ENCODE assay signal across 8 mouse cellular contexts in the genomic region with DNA sequence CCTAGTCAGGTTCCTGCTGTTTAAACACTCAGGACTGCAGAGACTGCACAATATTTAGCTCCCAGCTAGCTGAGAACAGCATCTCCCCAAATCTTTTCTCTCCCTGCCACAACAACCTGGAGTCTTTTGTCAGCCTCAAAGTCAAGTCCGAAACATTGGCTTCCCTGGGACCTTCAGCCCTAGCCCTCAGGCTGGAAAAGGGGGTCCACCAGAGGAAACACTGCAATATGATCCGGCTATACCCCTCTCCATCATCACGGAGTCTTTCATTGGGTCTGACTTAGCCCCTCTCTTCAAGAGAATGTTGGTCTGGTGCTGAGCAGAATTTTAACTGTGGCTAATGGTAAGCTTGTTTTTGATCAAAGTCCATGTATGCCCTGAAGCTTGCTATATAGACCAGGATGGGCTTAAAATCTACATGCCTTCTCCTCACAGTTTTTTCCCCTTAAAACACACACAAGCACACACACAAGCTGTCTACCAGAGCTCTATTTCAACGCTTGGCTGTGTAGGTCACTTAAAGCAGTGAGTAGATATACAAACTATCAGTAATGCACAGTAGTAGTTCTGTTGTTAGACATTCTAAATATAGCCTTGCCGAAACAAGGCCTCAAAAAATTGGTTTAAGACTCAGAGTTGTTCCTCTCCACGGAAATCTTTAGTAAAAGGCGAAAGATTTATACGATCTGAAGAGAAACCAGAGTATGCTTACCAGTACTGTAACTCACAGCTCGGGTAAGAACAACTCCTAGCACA. TPM values are rescaled to one million over a fixed set of nuclear protein-coding genes. Genes with fewer than 3 reads are reported as not detected.
DNase-seq lines count a peak whose midpoint lies in the region; ATAC-seq and TF ChIP-seq lines count a peak whose summit lies in the region.

No protein-coding gene starts in this region.

- H3K4me3 ChIP-seq in heart, embryonic 14.5 days (ENCODE audit: control insufficient read depth in 1 of 2, insufficient read depth in 1 of 2, low read depth in 1 of 2, low read length in 2 of 2): peak overlapping the region in 1 of 2 experiments; percentile 4; a peak in 1 of 4 replicates
- H3K4me3 ChIP-seq in G1E (ENCODE audit: low read depth, low read length) (no peak overlapping the region), myocyte (no peak overlapping the region)
- H3K4me3 ChIP-seq in embryonic facial prominence, embryonic 15.5 days (replicated peaks): peak overlapping the region; percentile 29; the same call in 1 of the 2 replicates
- H3K4me3 ChIP-seq in intestine, embryonic 16.5 days (ENCODE audit: low read length): no peak overlapping the region

- peak overlapping the region; percentile 27 for H3K4me2 ChIP-seq in heart, embryonic 14.5 days (ENCODE audit: low read length)
- peak overlapping the region; percentile 25 for H3K4me2 ChIP-seq in embryonic facial prominence, embryonic 15.5 days (replicated peaks)
- no peak overlapping the region; the same call in 1 of the 2 replicates for H3K4me2 ChIP-seq in intestine, embryonic 16.5 days (ENCODE audit: low read depth, low read length)
- peak overlapping the region; percentile 62 for H3K4me2 ChIP-seq in myocyte (ENCODE audit: low read depth)

- peak overlapping the region; percentile 93 to 96 for H3K27ac ChIP-seq in heart, embryonic 14.5 days (replicated peaks in 1 of 2; ENCODE audit: control insufficient read depth in 1 of 2, insufficient read depth in 1 of 2, low read depth in 2 of 2, low read length in 2 of 2)
- peak overlapping the region; percentile 93 for H3K27ac ChIP-seq in embryonic facial prominence, embryonic 15.5 days (replicated peaks)
- peak overlapping the region; percentile 82 for H3K27ac ChIP-seq in intestine, embryonic 16.5 days (ENCODE audit: low read length)

- H3K4me1 ChIP-seq in heart, embryonic 14.5 days (ENCODE audit: control insufficient read depth in 2 of 2, insufficient read depth in 2 of 2, low read length in 2 of 2): peaks cover 19 to 28% of the 10 kb centered on the region in 2 experiments
- peaks cover 48% of the 10 kb centered on the region for H3K4me1 ChIP-seq in G1E (ENCODE audit: insufficient read depth, low read depth, low read length)
- H3K4me1 ChIP-seq in embryonic facial prominence, embryonic 15.5 days: peaks cover 27% of the 10 kb centered on the region
- peaks cover 24% of the 10 kb centered on the region for H3K4me1 ChIP-seq in intestine, embryonic 16.5 days (ENCODE audit: control insufficient read depth, insufficient read depth, low read length)

- H3K9ac ChIP-seq in heart, embryonic 14.5 days (ENCODE audit: low read length): peak overlapping the region; percentile 71
- H3K9ac ChIP-seq in embryonic facial prominence, embryonic 15.5 days: no peak overlapping the region
- peak overlapping the region; percentile 42 for H3K9ac ChIP-seq in intestine, embryonic 16.5 days (ENCODE audit: low read depth, low read length)

- TF ChIP-seq POLR2A in myocyte (IDR thresholded peaks at IDR 0.05; ENCODE audit: insufficient read length, low read depth): peak; percentile 63

- H3ac ChIP-seq in myocyte (ENCODE audit: control insufficient read depth, insufficient read length): no peak overlapping the region

- no peak for DNase-seq in heart, postnatal 4 days
- DNase-seq in G1E (ENCODE audit: low spot score): peak; percentile 77
- DNase-seq in left cerebral cortex, adult 8-10 months (ENCODE audit: low spot score in 2 of 2): no peak
- no peak for DNase-seq in layer of hippocampus, postnatal 10 days (ENCODE audit: low spot score in 2 of 2)

- TF ChIP-seq CTCF in G1E (IDR thresholded peaks at IDR 0.05; ENCODE audit: low read depth, low read length): no peak

- H3K79me2 ChIP-seq in myocyte (ENCODE audit: control insufficient read depth, insufficient read depth): no peaks in the 10 kb centered on the region

- WGBS in heart, embryonic 14.5 days: 4% methylated on average over 9 of the region's 9 CpGs
- 2% methylated on average over 9 of the region's 9 CpGs for WGBS in embryonic facial prominence, embryonic 15.5 days
- WGBS in intestine, embryonic 16.5 days: 5% methylated on average over 9 of the region's 9 CpGs

- no peaks in the 10 kb centered on the region for H3K27me3 ChIP-seq in heart, embryonic 14.5 days (ENCODE audit: control insufficient read depth, insufficient read depth, low read length)
- H3K27me3 ChIP-seq in G1E (ENCODE audit: insufficient read depth, low read length): no peaks in the 10 kb centered on the region
- no peaks in the 10 kb centered on the region for H3K27me3 ChIP-seq in embryonic facial prominence, embryonic 15.5 days
- H3K27me3 ChIP-seq in intestine, embryonic 16.5 days (replicated peaks; ENCODE audit: control insufficient read depth, insufficient read depth, low read length): no peaks in the 10 kb centered on the region
- H3K27me3 ChIP-seq in myocyte (ENCODE audit: control insufficient read depth, insufficient read depth, insufficient read length): no peaks in the 10 kb centered on the region

- no peaks in the 10 kb centered on the region for H3K9me3 ChIP-seq in heart, embryonic 14.5 days (ENCODE audit: control insufficient read depth, low read length)
- H3K9me3 ChIP-seq in G1E (replicated peaks): peaks cover 2% of the 10 kb centered on the region; the same call in 1 of the 2 replicates
- H3K9me3 ChIP-seq in embryonic facial prominence, embryonic 15.5 days (replicated peaks): no peaks in the 10 kb centered on the region
- no peaks in the 10 kb centered on the region for H3K9me3 ChIP-seq in intestine, embryonic 16.5 days (ENCODE audit: control insufficient read depth, low read length)

- H3K36me3 ChIP-seq in heart, embryonic 14.5 days (ENCODE audit: control insufficient read depth, insufficient read depth, low read length): no peaks in the 10 kb centered on the region
- no peaks in the 10 kb centered on the region for H3K36me3 ChIP-seq in G1E (replicated peaks)
- H3K36me3 ChIP-seq in embryonic facial prominence, embryonic 15.5 days: no peaks in the 10 kb centered on the region
- H3K36me3 ChIP-seq in intestine, embryonic 16.5 days (ENCODE audit: control insufficient read depth, insufficient read depth, low read length): no peaks in the 10 kb centered on the region
- H3K36me3 ChIP-seq in myocyte (ENCODE audit: control insufficient read depth, insufficient read depth): no peaks in the 10 kb centered on the region

- ATAC-seq in heart, embryonic 14.5 days (ENCODE audit: insufficient number of reproducible peaks, insufficient read depth, low FRiP score, low read depth): peak; percentile 70
- peak; percentile 61 for ATAC-seq in G1E (ENCODE audit: extremely low read depth, insufficient number of reproducible peaks, low FRiP score, poor library complexity, severe bottlenecking)
- peak; percentile 88 for ATAC-seq in embryonic facial prominence, embryonic 15.5 days (ENCODE audit: insufficient number of reproducible peaks, low FRiP score, low TSS enrichment, low read depth)
- ATAC-seq in intestine, embryonic 16.5 days: peak; percentile 91

TF ChIP-seq in myocyte, 11 proteins besides CTCF, POLR2A, EP300 and RAD21:
- TF ChIP-seq SRF (IDR thresholded peaks at IDR 0.05; ENCODE audit: control insufficient read depth, insufficient read length, low read depth): no peak
- no peak for TF ChIP-seq REST (IDR thresholded peaks at IDR 0.05; ENCODE audit: insufficient read depth, insufficient read length)
- no peak for TF ChIP-seq MAX (IDR thresholded peaks at IDR 0.05; ENCODE audit: low read depth)
- TF ChIP-seq USF1 (IDR thresholded peaks at IDR 0.05; ENCODE audit: low read depth): no peak
- TF ChIP-seq CEBPB (IDR thresholded peaks at IDR 0.05; ENCODE audit: insufficient read depth, poor library complexity, severe bottlenecking): 0 out of 2 replicates have a peak, but pooled peaks have one; percentile 22
TF ChIP-seq in myocyte: peak in this region for 1.

RNA-seq across cellular contexts. Expression of gene Parp16, which starts 1.0 kb away (rescaled TPM):
- polyA plus RNA-seq in heart, embryonic 14.5 days (2014; fragmentation: Nextera tagmentation; extraction: Ambion mirVana): 4.3 and 5.6 TPM in 2 replicates
- 1 to 10 TPM; 3.7 to 3.8 TPM for total RNA-seq in heart, postnatal 4 days (2021)
- 14.8 and 19.5 TPM in 2 replicates for total RNA-seq in G1E (2014; fragmentation: Nextera tagmentation)
- 7.7 and 7.8 TPM in 2 replicates for total RNA-seq in G1E (2017)
- 15.9 and 19.4 TPM in 2 replicates for polyA plus RNA-seq in G1E (2012)
- 7.5 and 8.9 TPM in 2 replicates for polyA plus RNA-seq in embryonic facial prominence, embryonic 15.5 days (2015; fragmentation: Nextera tagmentation; extraction: Ambion mirVana)
- 10.8 and 11.0 TPM in 2 replicates for polyA plus RNA-seq in intestine, embryonic 16.5 days (2015; fragmentation: Nextera tagmentation; extraction: Ambion mirVana)
- polyA plus RNA-seq in myocyte (2012; fragmentation: generic; extraction: Trizol): 2.2 TPM
- total RNA-seq in left cerebral cortex, adult 8-10 months (2022): 1 to 10 TPM; 3.4 to 4.8 (median 4.0) TPM
- total RNA-seq in layer of hippocampus, postnatal 10 days (2021): 1 to 10 TPM; 4.5 to 5.6 TPM

RNA-seq across cellular contexts. Expression of gene Igdcc3, which starts 55.2 kb away (rescaled TPM):
- 0.36 and 0.63 TPM in 2 replicates for polyA plus RNA-seq in heart, embryonic 14.5 days (2014; fragmentation: Nextera tagmentation; extraction: Ambion mirVana)
- total RNA-seq in heart, postnatal 4 days (2021): under 1 TPM; 0.43 to 0.52 TPM
- total RNA-seq in G1E (2014; fragmentation: Nextera tagmentation) (not detected in 2 replicates), G1E (2017) (0.49 TPM in 1 of 2 replicates, not detected in the other)
- polyA plus RNA-seq in G1E (2012) (not detected in 2 replicates), myocyte (2012; fragmentation: generic; extraction: Trizol) (not detected)
- polyA plus RNA-seq in embryonic facial prominence, embryonic 15.5 days (2015; fragmentation: Nextera tagmentation; extraction: Ambion mirVana): 1.5 and 2.3 TPM in 2 replicates
- polyA plus RNA-seq in intestine, embryonic 16.5 days (2015; fragmentation: Nextera tagmentation; extraction: Ambion mirVana): 0.12 and 0.60 TPM in 2 replicates
- 1 to 10 TPM; 1.2 to 2.1 (median 1.2) TPM for total RNA-seq in left cerebral cortex, adult 8-10 months (2022)
- total RNA-seq in layer of hippocampus, postnatal 10 days (2021): 1 to 10 TPM; 5.4 to 7.1 TPM
